Comparison of ENCODE assay signal across 7 mouse cellular contexts in the genomic region with DNA sequence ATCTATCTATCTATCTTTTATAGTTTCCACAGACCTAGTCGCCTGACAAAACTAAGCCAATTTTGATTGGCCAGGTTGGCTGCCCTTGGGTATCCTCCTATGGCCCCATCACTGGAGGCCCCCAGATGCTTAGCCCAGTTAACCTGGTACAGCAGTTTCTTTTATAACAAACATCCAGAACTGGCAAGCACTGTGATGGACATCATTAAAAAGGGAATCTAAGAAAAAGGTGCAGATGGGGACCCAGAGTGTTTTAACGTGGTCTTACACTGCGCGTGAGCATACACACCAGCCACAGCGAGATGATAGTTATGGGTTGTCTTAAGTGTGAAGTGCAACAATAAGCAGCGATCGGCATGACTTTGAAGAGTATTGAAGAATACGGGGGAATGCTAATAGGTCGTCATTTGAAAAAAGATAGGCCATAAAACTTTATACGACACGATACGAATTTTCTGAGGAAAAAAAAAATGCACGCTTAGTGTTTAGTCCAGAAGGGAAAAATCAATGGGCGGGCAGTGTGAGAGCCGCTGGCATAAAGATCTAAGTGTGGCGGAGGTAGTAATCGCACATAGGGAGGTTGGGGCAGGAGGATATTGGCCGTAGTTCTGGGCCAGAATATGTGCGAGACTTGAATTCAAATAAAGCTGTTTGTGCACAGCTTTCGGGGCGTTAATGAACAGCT. TPM values are rescaled to one million over a fixed set of nuclear protein-coding genes. Genes with fewer than 3 reads are reported as not detected.
A peak's percentile ranks its signal among the peaks of the same experiment; 100 is the strongest.
DNase-seq lines count a peak whose midpoint lies in the region; ATAC-seq lines count a peak whose summit lies in the region.

No protein-coding gene starts in this region.

- H3K4me1 ChIP-seq in lung, embryonic 16.5 days (replicated peaks; ENCODE audit: control insufficient read depth, insufficient read depth, low read length), result peaks cover 10% of the 10 kb centered on the region; the same call in 1 of the 2 replicates
- H3K4me1 ChIP-seq in forebrain, embryonic 12.5 days, result peaks cover 13% of the 10 kb centered on the region
- H3K4me1 ChIP-seq in liver, embryonic 13.5 days (replicated peaks), result peaks cover 26% of the 10 kb centered on the region
- H3K4me1 ChIP-seq in stomach, embryonic 16.5 days (ENCODE audit: control insufficient read depth, insufficient read depth, low read length), result peaks cover 9% of the 10 kb centered on the region

- H3K36me3 ChIP-seq in lung, embryonic 16.5 days (ENCODE audit: control insufficient read depth, insufficient read depth, low read length), result peaks cover 9% of the 10 kb centered on the region
- H3K36me3 ChIP-seq in forebrain, embryonic 12.5 days (replicated peaks), result peaks cover 27% of the 10 kb centered on the region
- H3K36me3 ChIP-seq in liver, embryonic 13.5 days, result peaks cover 27% of the 10 kb centered on the region
- peaks cover 6% of the 10 kb centered on the region for H3K36me3 ChIP-seq in stomach, embryonic 16.5 days (ENCODE audit: control insufficient read depth, insufficient read depth, low read length)

- peaks cover 2% of the 10 kb centered on the region; the same call in 1 of the 2 replicates for H3K9me3 ChIP-seq in lung, embryonic 16.5 days (ENCODE audit: control insufficient read depth, low read length)
- H3K9me3 ChIP-seq in forebrain, embryonic 12.5 days, result no peaks in the 10 kb centered on the region
- H3K9me3 ChIP-seq in liver, embryonic 13.5 days (replicated peaks), result no peaks in the 10 kb centered on the region
- H3K9me3 ChIP-seq in stomach, embryonic 16.5 days (replicated peaks; ENCODE audit: control insufficient read depth, low read length), result no peaks in the 10 kb centered on the region

- peak overlapping the region; percentile 75 for H3K4me3 ChIP-seq in lung, embryonic 16.5 days (ENCODE audit: low read length)
- peak overlapping the region; percentile 60 for H3K4me3 ChIP-seq in forebrain, embryonic 12.5 days (replicated peaks)
- H3K4me3 ChIP-seq in liver, embryonic 13.5 days (replicated peaks), result peak overlapping the region; percentile 74
- H3K4me3 ChIP-seq in stomach, embryonic 16.5 days (replicated peaks; ENCODE audit: low read length), result peak overlapping the region; percentile 79

- no peak for DNase-seq in lung, postnatal 10 days
- DNase-seq in liver, embryonic 13.5 days, result no peak
- DNase-seq in adrenal gland, postnatal 25 days, result no peak
- no peak for DNase-seq in left cerebral cortex, adult 11 months (ENCODE audit: low spot score)

- WGBS in lung, embryonic 16.5 days, result 12% methylated on average over 21 of the region's 21 CpGs
- WGBS in forebrain, embryonic 12.5 days, result 18% methylated on average over 21 of the region's 21 CpGs
- WGBS in liver, embryonic 13.5 days (ENCODE audit: insufficient replicate concordance), result 13% methylated on average over 21 of the region's 21 CpGs
- whole genome bisulfite sequencing in stomach, embryonic 16.5 days, result 12% methylated on average over 21 of the region's 21 CpGs

- H3K9ac ChIP-seq in lung, embryonic 16.5 days (ENCODE audit: low read length), result peak overlapping the region; percentile 88
- peak overlapping the region; percentile 75 for H3K9ac ChIP-seq in forebrain, embryonic 12.5 days
- peak overlapping the region; percentile 79 for H3K9ac ChIP-seq in liver, embryonic 13.5 days
- peak overlapping the region; percentile 93 for H3K9ac ChIP-seq in stomach, embryonic 16.5 days (ENCODE audit: low read length)

- peak overlapping the region; percentile 97 for H3K4me2 ChIP-seq in lung, embryonic 16.5 days (ENCODE audit: low read depth, low read length)
- H3K4me2 ChIP-seq in forebrain, embryonic 12.5 days, result peak overlapping the region; percentile 79
- peak overlapping the region; percentile 96 for H3K4me2 ChIP-seq in liver, embryonic 13.5 days
- peak overlapping the region; percentile 98 for H3K4me2 ChIP-seq in stomach, embryonic 16.5 days (ENCODE audit: low read depth, low read length)

- no peak overlapping the region for H3K27ac ChIP-seq in lung, embryonic 16.5 days (ENCODE audit: low read length)
- H3K27ac ChIP-seq in forebrain, embryonic 12.5 days, result peak overlapping the region; percentile 87; the same call in 1 of the 2 replicates
- H3K27ac ChIP-seq in liver, embryonic 13.5 days, result no peak overlapping the region
- peak overlapping the region; percentile 66; the same call in 1 of the 2 replicates for H3K27ac ChIP-seq in stomach, embryonic 16.5 days (ENCODE audit: low read length)

- H3K27me3 ChIP-seq in lung, embryonic 16.5 days (ENCODE audit: control insufficient read depth, insufficient read depth, low read depth, low read length), result no peaks in the 10 kb centered on the region
- H3K27me3 ChIP-seq in forebrain, embryonic 12.5 days, result 0 out of 2 replicates have a peak, but pooled peaks cover 8% of the 10 kb centered on the region
- no peaks in the 10 kb centered on the region for H3K27me3 ChIP-seq in liver, embryonic 13.5 days
- no peaks in the 10 kb centered on the region for H3K27me3 ChIP-seq in stomach, embryonic 16.5 days (ENCODE audit: control insufficient read depth, insufficient read depth, low read length)

- peak; percentile 58 for ATAC-seq in lung, embryonic 16.5 days (ENCODE audit: low read depth)
- ATAC-seq in forebrain, embryonic 12.5 days (ENCODE audit: low FRiP score), result no peak
- peak; percentile 27 for ATAC-seq in liver, embryonic 13.5 days (ENCODE audit: low read depth)
- ATAC-seq in stomach, embryonic 16.5 days (ENCODE audit: insufficient read depth, low FRiP score), result 0 out of 2 replicates have a peak, but pooled peaks have one; percentile 34

RNA-seq across cellular contexts. Expression of a gene that starts 49.7 kb away (rescaled TPM):
- polyA plus RNA-seq in lung, embryonic 16.5 days (2015; fragmentation: Nextera tagmentation; extraction: Ambion mirVana), result 5.8 and 6.3 TPM in 2 replicates
- polyA plus RNA-seq in forebrain, embryonic 12.5 days (2016; fragmentation: Nextera tagmentation; extraction: Ambion mirVana), result 15.4 and 15.9 TPM in 2 replicates
- polyA plus RNA-seq in liver, embryonic 13.5 days (2015; fragmentation: Nextera tagmentation; extraction: Ambion mirVana), result 2.0 TPM in 2 replicates
- polyA plus RNA-seq in stomach, embryonic 16.5 days (2015; fragmentation: Nextera tagmentation; extraction: Ambion mirVana), result 6.7 and 6.8 TPM in 2 replicates
- 33.0 and 34.4 TPM in 2 replicates for total RNA-seq in adrenal gland, postnatal 25 days (2021)

RNA-seq across cellular contexts. Expression of a gene that starts 49.8 kb away (rescaled TPM):
- 87.8 and 90.1 TPM in 2 replicates for polyA plus RNA-seq in lung, embryonic 16.5 days (2015; fragmentation: Nextera tagmentation; extraction: Ambion mirVana)
- polyA plus RNA-seq in forebrain, embryonic 12.5 days (2016; fragmentation: Nextera tagmentation; extraction: Ambion mirVana), result 144 and 154 TPM in 2 replicates
- polyA plus RNA-seq in liver, embryonic 13.5 days (2015; fragmentation: Nextera tagmentation; extraction: Ambion mirVana), result 97.4 and 107 TPM in 2 replicates
- polyA plus RNA-seq in stomach, embryonic 16.5 days (2015; fragmentation: Nextera tagmentation; extraction: Ambion mirVana), result 91.0 and 92.0 TPM in 2 replicates
- 67.9 and 85.3 TPM in 2 replicates for total RNA-seq in adrenal gland, postnatal 25 days (2021)

Comparison
In these comparisons a context has a peak if more than half of its experiments do, and no peak if none do; other contexts are left out.
1. H3K27ac ChIP-seq: peak in forebrain, embryonic 12.5 days (single experiment) and stomach, embryonic 16.5 days (single experiment); none in lung, embryonic 16.5 days (single experiment) and liver, embryonic 13.5 days (single experiment).
2. Peak in every context shown above with its lines, with median percentiles within 50 percentile points of each other: H3K4me2 ChIP-seq, H3K4me3 ChIP-seq and H3K9ac ChIP-seq.